Mouse (Mus musculus) MEL (cell line): ENCODE measurements around the gene Dock3.

Experiments used
- CTCF ChIP-seq, 3 experiments: IDR thresholded peaks in 2 of 3; conservative IDR thresholded peaks in 1 of 3; 2 replicates each; pipeline ENCODE4 v1.5.1; 2011 to 2012; ENCODE audit warnings: low read length in 3 of 3, low read depth in 2 of 3, mild to moderate bottlenecking in 2 of 3, improper control_type of control experiment in 1 of 3, inconsistent platforms in 1 of 3, mixed read lengths in 1 of 3, moderate library complexity in 1 of 3; ENCODE audit not compliant: control insufficient read depth in 1 of 3, insufficient read depth in 1 of 3, poor library complexity in 1 of 3, severe bottlenecking in 1 of 3
- EP300 ChIP-seq, 2 experiments: IDR thresholded peaks; 2 replicates each; pipeline ENCODE4 v1.6.1; 2011; ENCODE audit warnings: improper control_type of control experiment in 2 of 2, low read length in 2 of 2, low read depth in 1 of 2, mild to moderate bottlenecking in 1 of 2
- HCFC1 ChIP-seq: IDR thresholded peaks from 2 replicates; pipeline ENCODE4 v1.6.1; 2012; ENCODE audit warnings: low read depth, mild to moderate bottlenecking, inconsistent platforms, low read length, improper control_type of control experiment, moderate library complexity
- KAT2A ChIP-seq: conservative IDR thresholded peaks from 2 replicates; pipeline ENCODE4 v1.6.1; 2012; ENCODE audit warnings: low read depth, low read length, improper control_type of control experiment, inconsistent platforms
- ZKSCAN1 ChIP-seq: IDR thresholded peaks from 2 replicates; pipeline ENCODE4 v1.6.1; 2012; ENCODE audit warnings: low read depth, mild to moderate bottlenecking, inconsistent platforms, low read length, improper control_type of control experiment, moderate library complexity

GRCm38 (mm10) chr9:106903099-106903790 lies 328.5 kb downstream of the Dock3 start:
- TF ChIP-seq HCFC1 (no peak), ZKSCAN1 (no peak), CTCF (IDR thresholded peaks at IDR 0.05 in 2 of 3, conservative IDR thresholded peaks at IDR 0.05 in 1 of 3; ENCODE audit: control insufficient read depth in 1 of 3, insufficient read depth in 1 of 3, low read depth in 2 of 3, low read length in 3 of 3, poor library complexity in 1 of 3, severe bottlenecking in 1 of 3) (no peak), EP300 (IDR thresholded peaks at IDR 0.05; ENCODE audit: low read depth in 1 of 2, low read length in 2 of 2) (peak; percentile 37 to 47; a peak in 2 of 4 replicates), KAT2A (no peak)
